In the genomic region with DNA sequence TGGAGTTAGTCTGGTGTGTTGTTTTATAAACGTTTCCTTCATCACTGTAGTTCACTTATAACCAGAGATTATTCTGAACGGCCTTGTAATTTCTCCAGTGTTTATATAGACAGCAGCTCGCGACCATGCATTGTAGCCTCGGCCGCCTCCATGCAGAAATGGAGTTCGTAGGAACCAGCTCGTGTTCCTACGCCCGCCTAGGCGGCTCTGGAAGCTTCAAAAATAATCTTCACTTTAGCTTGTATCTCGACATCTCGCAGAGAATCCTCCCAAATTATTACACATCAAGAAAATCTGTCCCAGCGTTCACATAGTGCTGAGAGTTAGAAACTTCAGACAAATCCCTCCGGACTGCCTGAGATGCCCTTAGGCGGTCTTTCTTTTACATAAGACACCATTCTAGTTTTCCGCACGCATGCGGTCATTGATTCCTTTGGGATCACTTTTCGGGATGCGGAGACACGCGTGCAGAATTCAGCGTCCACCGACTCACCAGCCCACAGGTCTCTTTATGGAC, we compare ENCODE assay signal across 9 mouse cellular contexts. TPM values are rescaled to one million over a fixed set of nuclear protein-coding genes. Genes with fewer than 3 reads are reported as not detected.
DNase-seq lines count a peak whose midpoint lies in the region; ATAC-seq lines count a peak whose summit lies in the region.
"Had no signal": no experiment of that assay in that cellular context is flagged by ENCODE, and none has a peak within 500 bp of the region (broad histone marks: within the 10 kb centered on the region; RNA-seq: fewer than 3 reads in every experiment).

No protein-coding gene starts in this region.

- intact Hi-C loops in heart, postnatal 10 days (cut with DNase I): loop anchor here (2.0 to 5.0 kb wide), 2 partner anchors 25 to 64 kb away; partner anchors contain the start of gene Zfp637
- intact Hi-C loops in left cerebral cortex, postnatal 10 days (cut with DNase I): no loop called here

- WGBS in midbrain, embryonic 13.5 days: under 1% methylated on average over 25 of the region's 25 CpGs

- no peaks in the 10 kb centered on the region for H3K36me3 ChIP-seq in midbrain, embryonic 13.5 days

- no peaks in the 10 kb centered on the region for H3K9me3 ChIP-seq in midbrain, embryonic 13.5 days

- H3K4me3 ChIP-seq in midbrain, embryonic 13.5 days (replicated peaks): peak overlapping the region; percentile 99

- H3K27me3 ChIP-seq in midbrain, embryonic 13.5 days: no peaks in the 10 kb centered on the region
- H3K27me3 ChIP-seq: Patski had no signal

- peak overlapping the region; percentile 69 for H3K27ac ChIP-seq in midbrain, embryonic 13.5 days

- H3K4me1 ChIP-seq in midbrain, embryonic 13.5 days (replicated peaks): peaks cover 32% of the 10 kb centered on the region

- peak overlapping the region; percentile 61 for H3K4me2 ChIP-seq in midbrain, embryonic 13.5 days (replicated peaks)

- ATAC-seq in midbrain, embryonic 13.5 days: peak; percentile 57; the same call in 1 of the 2 replicates

- peak; percentile 84 for DNase-seq in cerebellum, adult 9-10 months
- no peak for DNase-seq in cerebellum, postnatal 4 days (ENCODE audit: low spot score in 2 of 2)
- DNase-seq in urinary bladder, postnatal 14 days (ENCODE audit: low spot score): peak; percentile 36
- DNase-seq in urinary bladder, adult 2 months (ENCODE audit: low spot score): no peak
- peak; percentile 74 to 78 for DNase-seq in heart, postnatal 10 days
- peak; percentile 39 to 42 for DNase-seq in left cerebral cortex, postnatal 10 days (ENCODE audit: extremely low spot score in 1 of 2, low spot score in 2 of 2)
- no peak for DNase-seq in natural killer cell, adult 2 months (ENCODE audit: low spot score in 2 of 2)

- peak overlapping the region; percentile 68 for H3K9ac ChIP-seq in midbrain, embryonic 13.5 days (replicated peaks)

RNA-seq across cellular contexts. Expression of gene Hnrnpf, which starts 5.9 kb away (rescaled TPM):
- polyA plus RNA-seq in urinary bladder, adult 2 months (2012; rRNA removed): 285 and 328 TPM in 2 replicates
- total RNA-seq in heart, postnatal 10 days (2021): 100 to 1,000 TPM; 351 to 364 TPM
- 100 to 1,000 TPM; 144 to 146 TPM for total RNA-seq in left cerebral cortex, postnatal 10 days (2021)
- 361 and 363 TPM in 2 replicates for polyA plus RNA-seq in midbrain, embryonic 13.5 days (2015; fragmentation: Nextera tagmentation; extraction: Ambion mirVana)

RNA-seq across cellular contexts. Expression of gene Fxyd4, which starts 31.4 kb away (rescaled TPM):
- polyA plus RNA-seq in urinary bladder, adult 2 months (2012; rRNA removed): 5.7 and 7.0 TPM in 2 replicates
- not detected for total RNA-seq in heart, postnatal 10 days (2021)
- total RNA-seq in left cerebral cortex, postnatal 10 days (2021): not detected
- polyA plus RNA-seq in midbrain, embryonic 13.5 days (2015; fragmentation: Nextera tagmentation; extraction: Ambion mirVana): 5.2 TPM in 2 replicates

RNA-seq across cellular contexts. Expression of gene Zfp239, which starts 44.2 kb away (rescaled TPM):
- 2.0 and 2.1 TPM in 2 replicates for polyA plus RNA-seq in urinary bladder, adult 2 months (2012; rRNA removed)
- total RNA-seq in heart, postnatal 10 days (2021): under 1 TPM; 0.41 to 0.57 TPM
- total RNA-seq in left cerebral cortex, postnatal 10 days (2021): 10 to 100 TPM; 31.6 to 38.5 TPM
- polyA plus RNA-seq in midbrain, embryonic 13.5 days (2015; fragmentation: Nextera tagmentation; extraction: Ambion mirVana): 10.7 and 15.4 TPM in 2 replicates

Comparison
In these comparisons a context has a peak if more than half of its experiments do, and no peak if none do; other contexts are left out.
1. DNase-seq: peak in cerebellum, adult 9-10 months (single experiment), urinary bladder, postnatal 14 days (single experiment), heart, postnatal 10 days (2 of 2) and left cerebral cortex, postnatal 10 days (2 of 2); none in cerebellum, postnatal 4 days (0 of 2), urinary bladder, adult 2 months (single experiment) and natural killer cell, adult 2 months (0 of 2).
2. RNA of gene Zfp239, which starts 44.2 kb away (total RNA-seq): 31.6 to 38.5 TPM in left cerebral cortex, postnatal 10 days; 0.41 to 0.57 TPM in heart, postnatal 10 days; every median in the first group is over 10 times any median in the second.